Comparison of ENCODE assay signal across 8 mouse cellular contexts in genomic region chr2:119478397-119478749, GRCm38 (mm10). TPM values are rescaled to one million over a fixed set of nuclear protein-coding genes. Genes with fewer than 3 reads are reported as not detected.
A peak's percentile ranks its signal among the peaks of the same experiment; 100 is the strongest.
DNase-seq lines count a peak whose midpoint lies in the region; ATAC-seq and TF ChIP-seq lines count a peak whose summit lies in the region.

No protein-coding gene starts in this region.

- no peak for ATAC-seq in heart, postnatal 0 days (ENCODE audit: insufficient read depth, low read depth)
- ATAC-seq in hindbrain, embryonic 11.5 days (ENCODE audit: low FRiP score) = no peak
- no peak for ATAC-seq in midbrain, embryonic 11.5 days (ENCODE audit: low FRiP score)
- no peak for ATAC-seq in frontal cortex, adult (ENCODE audit: low TSS enrichment)

- H3K4me2 ChIP-seq in heart, postnatal 0 days (ENCODE audit: low read depth, low read length) = peak overlapping the region; percentile 90
- peak overlapping the region; percentile 78 for H3K4me2 ChIP-seq in hindbrain, embryonic 11.5 days (replicated peaks; ENCODE audit: low read depth, low read length)
- H3K4me2 ChIP-seq in midbrain, embryonic 11.5 days = peak overlapping the region; percentile 60

- H3K27ac ChIP-seq in heart, postnatal 0 days (ENCODE audit: low read depth) = peak overlapping the region; percentile 98
- H3K27ac ChIP-seq in bone marrow, adult 2 months (ENCODE audit: control insufficient read depth, insufficient read depth, low read depth, low read length, poor library complexity) = peak overlapping the region; percentile 97
- H3K27ac ChIP-seq in hindbrain, embryonic 11.5 days (ENCODE audit: low read depth, low read length) = peak overlapping the region; percentile 94
- peak overlapping the region; percentile 93 for H3K27ac ChIP-seq in midbrain, embryonic 11.5 days (ENCODE audit: low read depth, low read length)

- WGBS in heart, postnatal 0 days = 7% methylated on average over 9 of the region's 9 CpGs
- WGBS in bone marrow, adult 2 months = 7% methylated on average over 9 of the region's 9 CpGs
- WGBS in hindbrain, embryonic 11.5 days = 15% methylated on average over 9 of the region's 9 CpGs
- 15% methylated on average over 9 of the region's 9 CpGs for WGBS in midbrain, embryonic 11.5 days

- peak overlapping the region; percentile 99 for H3K9ac ChIP-seq in heart, postnatal 0 days (replicated peaks; ENCODE audit: low read depth, low read length)
- H3K9ac ChIP-seq in hindbrain, embryonic 11.5 days (ENCODE audit: low read depth, low read length) = peak overlapping the region; percentile 89
- H3K9ac ChIP-seq in midbrain, embryonic 11.5 days (ENCODE audit: low read length) = peak overlapping the region; percentile 99

- intact Hi-C loops in heart, postnatal 10 days (cut with DNase I) = loop anchor here (5.0 kb wide), 1 partner anchor 119 kb away; no protein-coding TSS in a partner anchor

- peaks cover 29% of the 10 kb centered on the region for H3K4me1 ChIP-seq in heart, postnatal 0 days (ENCODE audit: control insufficient read depth, insufficient read depth)
- no peaks in the 10 kb centered on the region; the same call in 1 of the 2 replicates for H3K4me1 ChIP-seq in bone marrow, adult 2 months (ENCODE audit: control insufficient read depth, insufficient read depth, low read length)
- H3K4me1 ChIP-seq in hindbrain, embryonic 11.5 days (replicated peaks; ENCODE audit: control insufficient read depth, insufficient read depth, low read length) = no peaks in the 10 kb centered on the region
- peaks cover 8% of the 10 kb centered on the region; the same call in 1 of the 2 replicates for H3K4me1 ChIP-seq in midbrain, embryonic 11.5 days (ENCODE audit: control insufficient read depth, insufficient read depth, low read length)

- TF ChIP-seq CTCF in heart, postnatal 0 days (IDR thresholded peaks at IDR 0.05; ENCODE audit: low read depth) = no peak
- no peak for TF ChIP-seq CTCF in bone marrow, adult 2 months (IDR thresholded peaks at IDR 0.05; ENCODE audit: control insufficient read depth, insufficient read depth, low read length)

- TF ChIP-seq EP300 in heart, postnatal 0 days (IDR thresholded peaks at IDR 0.05; ENCODE audit: low read depth) = no peak

- H3K4me3 ChIP-seq in heart, postnatal 0 days (ENCODE audit: low read depth, low read length) = peak overlapping the region; percentile 90
- H3K4me3 ChIP-seq in bone marrow, adult 2 months (replicated peaks; ENCODE audit: control insufficient read depth, low read depth, low read length) = peak overlapping the region; percentile 86
- H3K4me3 ChIP-seq in hindbrain, embryonic 11.5 days (ENCODE audit: low read depth, low read length) = peak overlapping the region; percentile 92
- peak overlapping the region; percentile 95 for H3K4me3 ChIP-seq in midbrain, embryonic 11.5 days (ENCODE audit: low read depth, low read length)

- TF ChIP-seq POLR2A in bone marrow, adult 2 months (IDR thresholded peaks at IDR 0.05; ENCODE audit: borderline replicate concordance, control insufficient read depth, low read depth, low read length) = no peak

- no peaks in the 10 kb centered on the region for H3K9me3 ChIP-seq in heart, postnatal 0 days (replicated peaks; ENCODE audit: control insufficient read depth, low read length)
- H3K9me3 ChIP-seq in hindbrain, embryonic 11.5 days (ENCODE audit: control insufficient read depth, low read length) = no peaks in the 10 kb centered on the region
- no peaks in the 10 kb centered on the region for H3K9me3 ChIP-seq in midbrain, embryonic 11.5 days (ENCODE audit: control insufficient read depth, low read length)

- no peak for DNase-seq in heart, postnatal 0 days (ENCODE audit: low spot score)
- no peak for DNase-seq in heart, postnatal 10 days
- DNase-seq in hindbrain, embryonic 11.5 days (ENCODE audit: low spot score) = no peak
- DNase-seq in midbrain, embryonic 11.5 days (ENCODE audit: low spot score, missing footprints) = peak; percentile 80
- no peak for DNase-seq in right cerebral cortex, postnatal 4 days
- no peak for DNase-seq in adrenal gland, adult 2 months

- H3K27me3 ChIP-seq in heart, postnatal 0 days (ENCODE audit: control insufficient read depth, insufficient read depth, low read length) = no peaks in the 10 kb centered on the region
- H3K27me3 ChIP-seq in hindbrain, embryonic 11.5 days (ENCODE audit: control insufficient read depth, insufficient read depth, low read length) = no peaks in the 10 kb centered on the region
- H3K27me3 ChIP-seq in midbrain, embryonic 11.5 days (ENCODE audit: control insufficient read depth, insufficient read depth, low read length) = no peaks in the 10 kb centered on the region

- no peaks in the 10 kb centered on the region for H3K36me3 ChIP-seq in heart, postnatal 0 days (replicated peaks; ENCODE audit: control insufficient read depth, insufficient read depth, low read length)
- H3K36me3 ChIP-seq in hindbrain, embryonic 11.5 days (ENCODE audit: control insufficient read depth, insufficient read depth, low read length) = no peaks in the 10 kb centered on the region
- H3K36me3 ChIP-seq in midbrain, embryonic 11.5 days (ENCODE audit: control insufficient read depth, insufficient read depth, low read length) = no peaks in the 10 kb centered on the region

RNA-seq across cellular contexts. Expression of gene Ino80, which starts 0.9 kb away (rescaled TPM):
- total RNA-seq in heart, postnatal 0 days (2014; rRNA removed; ENCODE audit: low replicate concordance) = 7.2 TPM in 2 replicates
- 1.7 and 2.0 TPM in 2 replicates for polyA plus RNA-seq in heart, postnatal 0 days (2015; fragmentation: Nextera tagmentation; extraction: Ambion mirVana)
- total RNA-seq in heart, postnatal 10 days (2021) = 10 to 100 TPM; 13.7 to 14.7 TPM
- 7.9 and 9.9 TPM in 2 replicates for polyA plus RNA-seq in bone marrow, adult 2 months (2011; ENCODE audit: insufficient read depth, insufficient read length, low replicate concordance, missing spikeins)
- 3.7 and 5.6 TPM in 2 replicates for polyA plus RNA-seq in hindbrain, embryonic 11.5 days (2014; fragmentation: Nextera tagmentation; extraction: Ambion mirVana)
- polyA plus RNA-seq in midbrain, embryonic 11.5 days (2014; fragmentation: Nextera tagmentation; extraction: Ambion mirVana) = 3.9 and 4.3 TPM in 2 replicates
- total RNA-seq in adrenal gland, adult 2 months (2021) = 10 to 100 TPM; 15.9 to 22.6 TPM
- 6.0 and 6.1 TPM in 2 replicates for polyA plus RNA-seq in adrenal gland, adult 2 months (2012; rRNA removed)
